Mouse (Mus musculus): ENCODE measurements at regions not wholly inside any gene's neighbourhood (a gene's known extent, or its start where the extent isn't known, plus 50 kb on each side); places are given as distances from the start of the nearest gene placed in this dataset.

- TF ChIP-seq CTCF (IDR thresholded peaks at IDR 0.05; ENCODE audit: low read depth): no peak
- TF ChIP-seq EP300 (IDR thresholded peaks at IDR 0.05; ENCODE audit: low read depth): no peak
Measured at GRCm38 (mm10) chr9:112821940-112822339, 586.2 kb upstream of the Arpp21 start.

All from liver, postnatal 0 days (tissue).